Mouse (Mus musculus): ENCODE results near the gene Zfp710. TPM values are rescaled to one million over a fixed set of nuclear protein-coding genes. Genes with fewer than 3 reads are reported as not detected.

Zfp710 gene
- total RNA-seq, 2 experiments from 2014 or later: 13.8 to 14.3 TPM

Other genes with a start within 250 kb of the Zfp710 start
- not detected for gene Mesp1, start 231.0 kb upstream of the Zfp710 start, total RNA-seq (2021)
- gene Mesp2, start 214.1 kb upstream of the Zfp710 start, total RNA-seq (2021): under 1 TPM; 0.36 to 0.90 TPM
- 10 to 100 TPM in 1 of 2 experiments, 1 to 10 TPM in 1; 6.8 to 15.4 TPM for gene Anpep, start 163.8 kb upstream of the Zfp710 start, total RNA-seq (2021)
- gene Ap3s2, start 104.2 kb upstream of the Zfp710 start, total RNA-seq (2021): 10 to 100 TPM; 20.0 to 25.7 TPM
- gene Arpin, start 89.5 kb upstream of the Zfp710 start, total RNA-seq (2021): 10 to 100 TPM; 12.8 to 14.7 TPM
- 100 to 1,000 TPM; 116 to 190 TPM for gene Idh2, start 90.6 kb downstream of the Zfp710 start, total RNA-seq (2021)
- gene Sema4b, start 162.0 kb downstream of the Zfp710 start, total RNA-seq (2021): 10 to 100 TPM; 62.7 to 75.9 TPM
- gene Cib1, start 208.0 kb downstream of the Zfp710 start, total RNA-seq (2021): 10 to 100 TPM; 53.9 to 64.2 TPM
- 1 to 10 TPM; 3.8 to 4.1 TPM for gene Gdpgp1, start 208.1 kb downstream of the Zfp710 start, total RNA-seq (2021)
- 1 to 10 TPM; 1.2 to 1.7 TPM for gene Ttll13, start 221.6 kb downstream of the Zfp710 start, total RNA-seq (2021)
- gene Ngrn, start 236.4 kb downstream of the Zfp710 start, total RNA-seq (2021): 10 to 100 TPM; 40.7 to 41.4 TPM
- 10 to 100 TPM; 14.9 to 26.6 TPM for gene Vps33b, start 244.8 kb downstream of the Zfp710 start, total RNA-seq (2021)